Mouse (Mus musculus): ENCODE data around the gene Thsd7b. TPM values are rescaled to one million over a fixed set of nuclear protein-coding genes. Genes with fewer than 3 reads are reported as not detected.

Thsd7b gene
- polyA plus RNA-seq, 1 experiment: 0.11 TPM

- no peaks in the 10 kb centered on the region; the same call in 1 of the 2 replicates for H3K27me3 ChIP-seq (replicated peaks; ENCODE audit: control insufficient read depth, insufficient read depth, low read length)
- DNase-seq: no peak
- H3K27ac ChIP-seq (ENCODE audit: insufficient read depth, low read depth, low read length): no peak overlapping the region
- no peaks in the 10 kb centered on the region for H3K4me1 ChIP-seq (ENCODE audit: control insufficient read depth, insufficient read depth, low read length)
- H3K36me3 ChIP-seq (ENCODE audit: control insufficient read depth, insufficient read depth, low read length): no peaks in the 10 kb centered on the region
- TF ChIP-seq CTCF (conservative IDR thresholded peaks at IDR 0.05; ENCODE audit: insufficient read depth, insufficient read length, low read depth, low read length) (no peak), POLR2A (IDR thresholded peaks at IDR 0.05; ENCODE audit: low read depth, low read length) (no peak)
- WGBS: 82% methylated on average over 1 of the region's 1 CpGs
- H3K4me3 ChIP-seq (ENCODE audit: insufficient read depth, low read depth, low read length): no peak overlapping the region
These were observed 432.6 kb downstream of the Thsd7b start for GRCm38 (mm10) chr1:129705701-129706100.

GRCm38 (mm10) chr1:129712706-129713105 lies 439.6 kb downstream of the Thsd7b start:
- DNase-seq: no peak
- Histone ChIP-seq H3K36me3 (ENCODE audit: control insufficient read depth, insufficient read depth, low read length) (no peaks in the 10 kb centered on the region), H3K27me3 (replicated peaks; ENCODE audit: control insufficient read depth, insufficient read depth, low read length) (no peaks in the 10 kb centered on the region), H3K27ac (ENCODE audit: insufficient read depth, low read depth, low read length) (no peak overlapping the region), H3K4me1 (ENCODE audit: control insufficient read depth, insufficient read depth, low read length) (no peaks in the 10 kb centered on the region), H3K4me3 (ENCODE audit: insufficient read depth, low read depth, low read length) (no peak overlapping the region)
- TF ChIP-seq CTCF (conservative IDR thresholded peaks at IDR 0.05; ENCODE audit: insufficient read depth, insufficient read length, low read depth, low read length) (no peak), POLR2A (IDR thresholded peaks at IDR 0.05; ENCODE audit: low read depth, low read length) (no peak)
- 94% methylated on average over 3 of the region's 3 CpGs for WGBS

- DNase-seq: no peak
- no peak for TF ChIP-seq CTCF (conservative IDR thresholded peaks at IDR 0.05; ENCODE audit: insufficient read depth, insufficient read length, low read depth, low read length)
- TF ChIP-seq POLR2A (IDR thresholded peaks at IDR 0.05; ENCODE audit: low read depth, low read length): no peak
- no peak overlapping the region for H3K4me3 ChIP-seq (ENCODE audit: insufficient read depth, low read depth, low read length)
- 50% methylated on average over 3 of the region's 3 CpGs for WGBS
- H3K4me1 ChIP-seq (ENCODE audit: control insufficient read depth, insufficient read depth, low read length): no peaks in the 10 kb centered on the region
- no peak overlapping the region for H3K27ac ChIP-seq (ENCODE audit: insufficient read depth, low read depth, low read length)
- no peaks in the 10 kb centered on the region for H3K36me3 ChIP-seq (ENCODE audit: control insufficient read depth, insufficient read depth, low read length)
- no peaks in the 10 kb centered on the region for H3K27me3 ChIP-seq (replicated peaks; ENCODE audit: control insufficient read depth, insufficient read depth, low read length)
These were observed 440.5 kb downstream of the Thsd7b start for GRCm38 (mm10) chr1:129713571-129713970.

GRCm38 (mm10) chr1:129719592-129719991 lies 446.5 kb downstream of the Thsd7b start:
- Histone ChIP-seq H3K4me1 (ENCODE audit: control insufficient read depth, insufficient read depth, low read length) (no peaks in the 10 kb centered on the region), H3K27ac (ENCODE audit: insufficient read depth, low read depth, low read length) (no peak overlapping the region), H3K27me3 (replicated peaks; ENCODE audit: control insufficient read depth, insufficient read depth, low read length) (no peaks in the 10 kb centered on the region), H3K4me3 (ENCODE audit: insufficient read depth, low read depth, low read length) (no peak overlapping the region), H3K36me3 (ENCODE audit: control insufficient read depth, insufficient read depth, low read length) (no peaks in the 10 kb centered on the region)
- no peak for DNase-seq
- TF ChIP-seq CTCF (conservative IDR thresholded peaks at IDR 0.05; ENCODE audit: insufficient read depth, insufficient read length, low read depth, low read length): no peak
- no peak for TF ChIP-seq POLR2A (IDR thresholded peaks at IDR 0.05; ENCODE audit: low read depth, low read length)

- no peak for DNase-seq
- no peaks in the 10 kb centered on the region for H3K4me1 ChIP-seq (ENCODE audit: control insufficient read depth, insufficient read depth, low read length)
- H3K36me3 ChIP-seq (ENCODE audit: control insufficient read depth, insufficient read depth, low read length): no peaks in the 10 kb centered on the region
- 90% methylated on average over 2 of the region's 2 CpGs for WGBS
- no peaks in the 10 kb centered on the region for H3K27me3 ChIP-seq (replicated peaks; ENCODE audit: control insufficient read depth, insufficient read depth, low read length)
- TF ChIP-seq POLR2A (IDR thresholded peaks at IDR 0.05; ENCODE audit: low read depth, low read length): no peak
- TF ChIP-seq CTCF (conservative IDR thresholded peaks at IDR 0.05; ENCODE audit: insufficient read depth, insufficient read length, low read depth, low read length): no peak
- no peak overlapping the region for H3K27ac ChIP-seq (ENCODE audit: insufficient read depth, low read depth, low read length)
- H3K4me3 ChIP-seq (ENCODE audit: insufficient read depth, low read depth, low read length): no peak overlapping the region
These were observed 458.9 kb downstream of the Thsd7b start for GRCm38 (mm10) chr1:129731991-129732390.

- Histone ChIP-seq H3K4me1 (ENCODE audit: control insufficient read depth, insufficient read depth, low read length) (no peaks in the 10 kb centered on the region), H3K27ac (ENCODE audit: insufficient read depth, low read depth, low read length) (no peak overlapping the region), H3K36me3 (ENCODE audit: control insufficient read depth, insufficient read depth, low read length) (no peaks in the 10 kb centered on the region), H3K4me3 (ENCODE audit: insufficient read depth, low read depth, low read length) (no peak overlapping the region), H3K27me3 (replicated peaks; ENCODE audit: control insufficient read depth, insufficient read depth, low read length) (no peaks in the 10 kb centered on the region; the same call in 1 of the 2 replicates)
- 57% methylated on average over 3 of the region's 3 CpGs for WGBS
- DNase-seq: no peak
- TF ChIP-seq CTCF (conservative IDR thresholded peaks at IDR 0.05; ENCODE audit: insufficient read depth, insufficient read length, low read depth, low read length): no peak
- no peak for TF ChIP-seq POLR2A (IDR thresholded peaks at IDR 0.05; ENCODE audit: low read depth, low read length)
These were observed 474.5 kb downstream of the Thsd7b start for GRCm38 (mm10) chr1:129747595-129747994.

- no peak for TF ChIP-seq CTCF (conservative IDR thresholded peaks at IDR 0.05; ENCODE audit: insufficient read depth, insufficient read length, low read depth, low read length)
- WGBS: 86% methylated on average over 1 of the region's 1 CpGs
These were observed 483.6 kb downstream of the Thsd7b start for GRCm38 (mm10) chr1:129756548-129757240.

More at GRCm38 (mm10) chr1:129756548-129757240, 483.6 kb downstream of the Thsd7b start:
- DNase-seq: no peak
- Histone ChIP-seq H3K27ac (ENCODE audit: insufficient read depth, low read depth, low read length) (no peak overlapping the region), H3K4me1 (ENCODE audit: control insufficient read depth, insufficient read depth, low read length) (no peaks in the 10 kb centered on the region), H3K27me3 (replicated peaks; ENCODE audit: control insufficient read depth, insufficient read depth, low read length) (no peaks in the 10 kb centered on the region), H3K36me3 (ENCODE audit: control insufficient read depth, insufficient read depth, low read length) (no peaks in the 10 kb centered on the region), H3K4me3 (ENCODE audit: insufficient read depth, low read depth, low read length) (no peak overlapping the region)
